Mouse (Mus musculus) adrenal gland, adult (tissue): ENCODE results near the gene Smg8.

Experiments used
- DNase-seq, 2 experiments: peaks; one replicate each; pipeline ENCODE4 v3.0.0; 2022 to 2023; ENCODE audit warnings: low spot score in 1 of 2; ENCODE audit not compliant: inconsistent age in 2 of 2

Smg8 gene

GRCm38 (mm10) chr11:87046968-87047367 lies 39.6 kb downstream of the Smg8 start:
- no peak for DNase-seq

DNA sequence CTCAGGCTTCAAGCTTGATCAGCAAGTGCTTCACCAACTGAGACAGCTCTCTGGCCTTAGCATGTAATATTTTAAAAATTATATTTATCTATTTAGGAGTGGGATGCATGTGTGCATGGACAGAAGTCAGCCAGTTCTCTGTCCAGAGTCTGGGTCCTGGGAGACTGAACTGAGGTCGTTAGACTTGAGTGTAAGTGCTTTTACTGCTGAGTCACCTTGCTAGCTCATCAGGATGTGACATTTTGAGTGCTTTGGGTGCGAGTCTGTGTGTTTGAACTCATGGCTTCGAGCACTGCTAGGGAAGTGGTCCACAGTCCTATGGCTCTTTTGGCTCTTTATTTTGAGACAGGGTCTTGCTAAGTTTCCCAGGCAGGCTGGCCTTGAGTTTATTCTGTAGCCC lies 43.5 kb downstream of the Smg8 start:
- no peak for DNase-seq

- peak; percentile 46 to 77 for DNase-seq
These were observed 47.1 kb downstream of the Smg8 start for GRCm38 (mm10) chr11:87039307-87039963.

- no peak for DNase-seq
These were observed 50.4 kb downstream of the Smg8 start for GRCm38 (mm10) chr11:87036180-87036579.

GRCm38 (mm10) chr11:87028212-87028611 lies 58.4 kb downstream of the Smg8 start:
- no peak for DNase-seq
